Mouse (Mus musculus): ENCODE results near the gene Tfrc.

DNA sequence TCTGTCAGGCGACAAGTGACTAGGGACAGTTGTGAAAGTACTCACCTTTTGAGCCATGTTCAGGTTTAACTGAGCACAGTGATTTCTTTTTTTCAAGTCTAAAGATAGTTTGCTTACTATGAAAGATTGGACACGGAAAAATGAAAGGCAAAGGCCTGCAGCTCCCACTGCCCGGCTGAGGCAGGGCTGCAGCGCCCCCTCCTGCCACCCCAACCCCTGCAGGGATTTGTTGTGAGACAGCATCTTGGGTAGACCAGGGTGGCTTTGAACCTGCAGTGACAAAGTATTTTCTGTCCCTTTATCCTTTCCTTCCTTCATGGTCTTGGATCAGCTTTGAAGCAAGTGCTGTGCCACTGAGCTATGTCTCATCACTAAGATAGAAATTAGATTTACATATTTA, 59.8 kb downstream of the Tfrc start:
- TF ChIP-seq ETS1 (conservative IDR thresholded peaks at IDR 0.05; ENCODE audit: low read depth, low read length) (no peak), E2F4 (IDR thresholded peaks at IDR 0.05; ENCODE audit: insufficient replicate concordance, low read depth, low read length) (no peak), MAX (IDR thresholded peaks at IDR 0.05; ENCODE audit: low read length) (no peak), MAZ (IDR thresholded peaks at IDR 0.05; ENCODE audit: low read depth, low read length) (no peak), MAFK (IDR thresholded peaks at IDR 0.05; ENCODE audit: insufficient replicate concordance, low read length) (no peak), CTCF (conservative IDR thresholded peaks at IDR 0.05 in 1 of 2, IDR thresholded peaks at IDR 0.05 in 1 of 2; ENCODE audit: low read depth in 2 of 2, low read length in 2 of 2) (peak; percentile 50 to 90; a peak in 3 of 4 replicates), NRF1 (IDR thresholded peaks at IDR 0.05; ENCODE audit: low read depth, low read length) (no peak), EP300 (IDR thresholded peaks at IDR 0.05; ENCODE audit: low read length) (no peak), CHD1 (IDR thresholded peaks at IDR 0.05; ENCODE audit: low read depth, low read length) (no peak)
